Mouse (Mus musculus): ENCODE measurements around the gene Prickle2.

Prickle2 gene

DNA sequence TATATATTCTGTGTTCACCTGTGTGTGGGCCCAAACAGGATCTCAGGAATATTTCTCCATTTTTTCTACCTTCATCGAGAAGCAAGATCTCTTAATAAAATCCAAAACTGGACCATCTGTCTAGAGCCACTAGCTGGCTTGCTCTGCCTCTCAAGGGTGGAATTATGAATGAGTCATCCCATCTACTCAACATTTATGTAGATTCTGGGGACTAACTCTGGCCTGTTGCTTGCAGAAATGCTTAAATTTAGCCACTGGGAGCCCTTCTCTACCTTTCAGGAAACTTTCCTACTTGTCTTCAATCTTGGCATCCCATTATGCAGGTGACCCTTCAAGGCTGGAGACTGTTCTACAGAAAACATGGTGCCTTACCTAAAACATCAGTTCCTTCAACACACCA, 194.0 kb downstream of the Prickle2 start:
- DNase-seq (ENCODE audit: low read depth), result no peak

DNA sequence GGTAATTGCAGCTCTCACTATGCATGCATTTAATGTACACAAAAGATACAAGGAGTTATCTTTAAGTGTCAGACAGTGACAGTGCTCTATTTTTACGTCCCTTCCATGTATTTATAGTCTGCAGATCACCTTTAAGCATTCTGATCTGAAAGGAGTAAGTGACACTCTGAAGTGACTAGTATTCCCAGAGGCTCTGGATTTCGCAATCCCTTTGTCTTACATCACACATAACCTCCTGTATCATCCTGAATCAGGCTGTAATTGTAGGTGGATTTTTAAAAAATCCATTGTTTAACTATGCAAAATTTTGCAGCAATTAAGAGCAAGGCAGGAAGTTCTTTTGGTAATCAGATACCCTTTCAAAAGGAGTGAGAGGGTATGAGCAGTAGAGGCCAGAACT, 196.2 kb downstream of the Prickle2 start:
- DNase-seq (ENCODE audit: low read depth), result no peak

DNA sequence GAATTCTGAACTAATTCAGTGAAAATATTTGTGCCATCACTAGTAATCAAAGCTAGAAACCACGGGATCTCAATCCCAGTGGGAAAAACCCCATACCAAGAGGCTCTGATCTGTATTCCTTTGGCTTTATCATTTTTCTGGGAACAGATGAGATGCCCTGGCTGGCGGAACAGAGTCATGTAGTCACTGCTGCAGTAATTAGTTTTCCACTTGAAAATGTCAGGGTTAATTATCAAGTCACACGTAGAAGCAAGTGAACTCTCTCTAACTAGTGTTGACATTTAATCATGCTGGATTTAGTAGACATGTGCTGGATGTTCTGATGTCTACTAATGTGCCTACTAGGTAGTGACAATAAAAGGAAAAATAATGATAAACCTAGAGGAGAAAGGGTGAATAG, 199.7 kb downstream of the Prickle2 start:
- DNase-seq (ENCODE audit: low read depth), result no peak

DNA sequence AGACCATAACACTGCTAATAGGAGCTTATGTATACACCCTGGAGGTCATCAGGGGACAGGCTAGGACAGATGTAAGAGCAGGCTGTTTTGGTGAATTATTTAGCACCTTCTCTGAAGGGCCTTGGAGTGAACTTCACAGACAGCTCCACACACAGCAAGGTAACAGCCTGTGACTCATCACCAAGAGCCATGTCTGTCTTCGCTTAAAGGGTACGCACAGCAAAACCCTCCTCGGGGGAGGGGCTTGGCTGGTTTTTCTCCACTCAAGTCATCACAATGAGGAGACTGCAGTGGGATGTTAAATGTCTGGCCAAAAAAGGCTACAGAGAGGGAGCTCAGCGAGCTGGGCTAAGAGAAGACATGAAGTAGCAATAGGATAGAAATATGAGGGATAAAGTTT, 206.5 kb downstream of the Prickle2 start:
- DNase-seq (ENCODE audit: low read depth), result no peak

DNA sequence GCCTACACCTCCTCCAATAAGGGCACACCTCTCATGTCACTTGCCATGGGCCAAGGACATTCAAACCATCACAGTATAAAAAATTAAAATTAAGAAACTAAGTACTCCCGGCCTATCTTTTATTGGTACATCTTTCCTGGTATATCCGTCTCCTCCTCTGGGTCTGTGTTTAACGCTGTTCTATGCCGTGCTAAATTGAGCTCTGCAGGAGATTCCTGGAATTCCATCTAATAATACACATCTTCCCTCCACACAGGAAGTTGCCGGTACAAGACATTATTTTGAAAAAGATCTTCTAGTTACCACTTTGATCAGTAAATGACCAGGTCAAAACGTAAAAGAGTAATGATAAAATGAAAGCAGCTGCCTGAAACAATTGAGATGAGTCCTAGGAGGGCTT, 207.4 kb downstream of the Prickle2 start:
- DNase-seq (ENCODE audit: low read depth), result no peak

DNA sequence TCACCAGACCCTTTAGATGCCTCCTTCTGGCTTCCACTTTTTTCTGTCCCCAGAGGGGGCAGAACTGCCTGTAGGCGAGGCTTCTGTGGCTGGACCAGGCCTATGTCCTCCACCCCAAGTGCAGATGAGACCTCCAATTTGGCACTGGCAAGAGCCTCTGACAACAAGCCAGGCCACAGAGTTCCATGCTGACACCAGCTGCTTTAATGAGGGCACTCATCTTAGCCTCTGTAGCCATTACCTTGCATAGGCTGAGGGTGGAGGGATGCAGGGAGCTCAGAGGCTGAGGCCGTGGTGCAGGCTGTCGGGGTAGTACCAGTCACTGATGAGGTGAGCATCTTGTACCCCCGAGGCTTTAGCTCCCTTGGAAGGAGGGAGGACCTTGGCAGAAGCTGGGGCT, 208.7 kb downstream of the Prickle2 start:
- DNase-seq (ENCODE audit: low read depth), result no peak

DNA sequence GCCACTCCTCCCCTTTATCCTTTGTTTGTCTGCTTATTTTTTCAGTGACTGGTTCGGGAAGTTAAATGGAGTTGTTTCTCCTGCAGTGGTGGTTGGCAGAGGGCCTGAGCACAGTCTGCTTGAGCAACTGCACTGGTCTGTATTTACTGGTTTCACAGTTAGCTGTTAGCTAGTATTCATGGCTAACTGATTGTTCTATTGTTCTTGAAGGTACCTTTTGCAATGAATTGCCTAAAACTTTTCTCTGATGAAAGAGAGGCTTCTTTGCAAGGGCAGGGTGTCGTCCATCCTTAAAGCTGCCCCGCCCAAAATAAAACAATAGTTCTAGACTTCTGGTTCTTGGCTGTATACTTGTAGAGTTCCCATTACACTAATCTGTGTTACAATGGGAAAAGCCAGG, 210.5 kb downstream of the Prickle2 start:
- DNase-seq (ENCODE audit: low read depth), result no peak

DNA sequence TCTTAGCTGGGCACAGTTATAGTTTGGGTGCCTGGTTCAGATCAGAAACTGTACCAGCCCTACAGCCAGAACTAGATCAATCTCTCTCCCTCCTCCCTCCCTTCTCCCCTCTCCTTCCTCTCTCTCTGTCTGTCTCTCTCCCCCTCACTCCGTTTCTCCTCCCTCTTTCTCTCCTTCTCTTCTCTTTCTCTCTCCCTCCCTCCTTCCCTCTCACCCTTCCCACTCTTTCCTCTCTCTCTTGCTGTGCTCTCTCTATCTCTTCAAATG, 224.3 kb downstream of the Prickle2 start:
- DNase-seq (ENCODE audit: low read depth), result no peak

DNA sequence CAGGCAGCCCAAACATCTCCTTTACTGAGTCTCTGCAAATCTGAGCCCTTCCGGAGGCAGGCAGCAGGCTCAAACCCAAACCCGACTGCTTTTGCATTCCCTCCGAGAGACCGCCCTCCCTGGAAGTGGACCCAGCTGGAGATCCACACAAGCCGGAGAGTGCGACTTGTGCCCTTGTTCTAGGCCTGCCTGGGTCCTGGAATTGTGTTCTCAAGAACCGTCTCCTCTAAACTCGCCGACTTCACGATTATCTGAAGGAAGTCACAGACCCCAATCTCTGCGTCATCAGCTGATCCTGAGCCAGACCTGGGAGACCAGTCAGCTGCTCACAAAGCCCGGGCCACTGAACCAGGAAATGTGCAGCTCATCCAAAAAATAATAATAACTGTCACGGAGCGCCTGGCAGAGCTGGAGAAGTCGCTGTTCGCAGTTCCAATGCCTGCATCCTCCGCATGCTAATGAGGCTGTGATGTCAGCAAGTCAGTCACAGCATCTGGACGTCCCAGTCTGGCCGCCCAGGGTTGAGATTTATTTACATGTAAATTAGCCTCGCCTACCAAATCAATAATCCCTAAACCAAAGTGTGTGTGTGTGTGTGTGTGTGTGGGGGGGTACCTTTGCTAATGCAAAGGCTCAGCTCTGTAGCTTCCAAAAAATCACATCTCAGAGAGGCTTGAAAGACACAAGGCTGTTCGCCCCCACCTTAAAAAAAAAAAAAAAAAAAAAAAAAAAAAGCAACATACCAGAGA, 224.8 kb downstream of the Prickle2 start:
- DNase-seq (ENCODE audit: low read depth), result no peak

DNA sequence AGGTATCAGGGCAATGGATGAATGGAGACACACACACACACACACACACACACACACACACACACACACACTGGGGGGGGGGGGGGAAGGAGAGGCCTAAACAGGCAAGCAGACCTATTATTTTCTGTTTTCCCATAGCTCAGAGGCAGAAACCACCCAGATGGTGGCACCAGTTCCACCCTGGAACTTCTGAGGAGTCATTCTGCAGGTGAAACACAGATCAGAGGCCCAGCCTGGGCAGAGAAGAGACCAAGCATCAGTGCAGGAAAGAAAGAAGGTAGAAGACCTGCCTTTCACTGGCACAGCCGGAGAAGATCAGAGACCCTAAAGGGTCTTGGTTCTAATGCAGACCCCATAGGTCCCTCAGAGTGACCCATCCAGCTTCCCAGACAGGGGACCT, 227.3 kb downstream of the Prickle2 start:
- DNase-seq (ENCODE audit: low read depth), result no peak

DNA sequence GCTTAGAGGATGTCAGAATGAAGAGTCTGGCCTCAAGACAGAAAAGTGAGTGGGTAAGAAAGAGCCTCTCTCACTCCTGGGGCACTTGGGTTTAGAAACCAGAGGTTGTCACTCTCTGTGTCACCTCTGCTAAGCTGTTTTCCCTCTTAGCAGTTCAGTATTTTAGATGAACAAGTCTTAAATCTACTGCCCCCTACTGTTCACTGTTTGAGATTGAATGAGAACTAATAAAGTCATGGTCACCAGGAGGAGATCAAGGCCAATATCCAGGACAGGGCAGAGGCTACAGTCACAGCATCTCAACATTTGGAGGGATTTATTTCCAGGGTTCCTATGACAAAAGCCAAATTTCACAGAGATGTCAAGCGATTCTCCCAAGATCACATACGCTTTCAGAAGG, 228.3 kb downstream of the Prickle2 start:
- no peak for DNase-seq (ENCODE audit: low read depth)

DNA sequence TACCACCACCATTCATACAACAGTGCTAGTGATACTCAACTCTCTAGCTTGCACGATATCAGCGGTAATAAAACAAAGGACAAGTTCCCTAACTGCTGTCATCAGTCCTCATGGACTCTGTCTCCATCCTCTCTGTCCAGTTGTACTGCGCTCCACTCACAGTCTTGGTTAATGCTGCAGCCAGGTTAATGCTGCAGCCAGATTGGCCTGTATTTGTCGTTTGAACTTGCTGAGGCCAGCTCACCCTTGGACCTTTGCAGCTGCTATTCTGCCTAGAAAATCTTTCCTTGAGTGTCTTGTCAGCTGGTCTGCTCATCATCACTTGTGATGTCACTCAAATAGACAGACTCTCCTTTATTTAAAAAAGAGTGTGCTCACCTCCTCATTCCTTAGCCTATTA, 236.5 kb downstream of the Prickle2 start:
- DNase-seq (ENCODE audit: low read depth), result no peak

DNA sequence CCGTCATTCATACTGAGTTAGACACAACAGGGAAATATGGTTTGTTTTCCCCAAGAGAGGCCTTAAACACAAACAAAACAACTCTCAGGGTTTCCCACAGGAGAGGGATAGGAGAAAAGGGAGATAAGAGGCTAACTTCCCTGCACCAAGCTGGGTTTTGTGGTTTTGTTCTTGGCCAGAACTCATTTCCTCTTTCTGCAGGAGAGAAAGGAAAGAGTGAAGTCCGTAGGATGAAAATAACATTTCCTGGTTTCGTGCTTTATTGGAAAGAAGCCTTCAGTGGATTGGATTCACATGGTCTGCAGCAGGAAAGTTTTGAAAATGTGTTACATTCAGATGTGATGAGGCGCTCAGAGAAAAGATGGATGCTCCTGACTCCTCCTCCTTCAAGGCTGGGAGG, 237.1 kb downstream of the Prickle2 start:
- DNase-seq (ENCODE audit: low read depth), result no peak

DNA sequence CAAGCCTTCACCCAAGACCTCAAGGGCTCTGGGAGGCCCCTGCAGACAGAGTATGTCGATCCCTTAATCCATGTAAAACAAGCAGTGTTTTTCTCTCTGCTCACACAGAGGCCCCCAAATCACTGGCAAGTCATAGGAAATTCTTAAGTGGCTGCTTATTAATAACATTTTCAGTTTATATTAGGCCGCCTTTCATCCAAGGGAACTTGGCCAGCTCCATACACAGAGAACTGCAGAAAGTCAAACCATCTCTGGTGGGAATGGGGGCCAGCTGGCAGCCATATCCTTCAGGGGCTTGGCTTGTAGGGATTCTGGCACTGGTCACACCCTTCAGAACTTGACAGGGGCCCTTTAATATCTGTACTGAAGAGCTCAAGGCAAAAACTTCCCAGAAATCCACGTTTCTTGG, 237.6 kb downstream of the Prickle2 start:
- no peak for DNase-seq (ENCODE audit: low read depth)

DNA sequence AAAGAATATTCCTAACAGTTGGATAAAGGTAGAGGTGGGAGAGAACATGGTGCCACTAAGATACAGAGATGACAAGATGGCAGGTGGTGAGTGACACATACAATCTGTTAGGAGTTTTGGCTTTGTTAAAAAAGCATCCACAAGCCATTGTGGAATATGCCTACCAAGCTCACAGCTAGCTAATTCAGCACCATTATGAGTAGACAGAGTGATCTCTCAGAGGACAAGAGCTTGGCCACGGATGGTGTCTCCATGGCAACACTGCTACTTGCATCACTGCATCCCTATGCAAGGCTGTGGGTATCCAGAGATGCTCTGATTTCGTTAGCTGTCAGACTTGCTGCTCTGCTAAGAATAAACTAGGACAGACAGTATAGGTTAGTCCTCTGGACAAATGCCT, 238.6 kb downstream of the Prickle2 start:
- DNase-seq (ENCODE audit: low read depth), result no peak

DNA sequence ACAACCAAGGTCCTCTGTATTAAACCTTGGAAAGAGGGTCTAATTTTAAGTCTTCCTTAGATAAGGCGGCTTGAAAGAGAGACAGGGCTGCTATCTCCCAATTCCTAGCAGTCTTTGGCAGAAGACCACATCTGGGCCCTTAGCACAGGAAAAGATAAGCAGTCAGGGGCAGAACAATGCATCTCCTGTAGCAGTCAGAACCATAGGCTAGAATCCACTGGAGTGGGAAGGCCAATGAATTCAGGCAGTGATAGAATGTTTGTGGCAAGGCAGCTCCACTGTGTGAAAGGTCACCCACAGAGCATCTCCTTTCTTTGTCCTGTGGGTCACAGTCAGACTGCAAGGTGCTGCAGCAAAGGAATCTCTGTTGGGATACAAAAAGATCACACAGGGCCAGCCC, 240.3 kb downstream of the Prickle2 start:
- DNase-seq (ENCODE audit: low read depth), result no peak

DNA sequence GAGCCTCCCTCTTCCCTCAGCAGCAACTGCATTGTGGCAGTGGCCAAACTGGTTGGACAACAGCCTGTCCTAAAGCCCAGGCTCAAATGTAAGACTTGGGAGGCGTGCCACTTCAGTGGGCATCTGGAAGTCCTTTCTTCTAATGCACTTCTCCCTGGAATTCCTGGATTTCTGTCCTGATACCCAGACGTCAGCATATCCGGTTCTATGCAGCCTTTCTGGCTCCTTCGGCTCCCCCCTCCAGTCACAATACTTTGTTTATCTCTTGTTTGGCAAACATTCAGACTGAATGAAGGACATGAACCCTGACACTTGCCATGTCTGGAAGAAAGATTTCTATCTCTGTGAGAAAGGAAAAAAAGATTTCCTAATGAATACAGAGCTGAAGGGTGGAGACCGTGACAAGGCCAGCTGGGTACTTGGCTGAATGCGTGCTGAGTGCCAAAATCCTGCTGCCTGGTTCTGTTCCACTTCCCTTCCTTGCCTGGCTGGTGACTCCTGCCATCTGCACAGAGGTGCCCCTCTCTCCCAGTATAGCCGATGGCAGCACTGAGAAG, 241.1 kb downstream of the Prickle2 start:
- no peak for DNase-seq (ENCODE audit: low read depth)

DNA sequence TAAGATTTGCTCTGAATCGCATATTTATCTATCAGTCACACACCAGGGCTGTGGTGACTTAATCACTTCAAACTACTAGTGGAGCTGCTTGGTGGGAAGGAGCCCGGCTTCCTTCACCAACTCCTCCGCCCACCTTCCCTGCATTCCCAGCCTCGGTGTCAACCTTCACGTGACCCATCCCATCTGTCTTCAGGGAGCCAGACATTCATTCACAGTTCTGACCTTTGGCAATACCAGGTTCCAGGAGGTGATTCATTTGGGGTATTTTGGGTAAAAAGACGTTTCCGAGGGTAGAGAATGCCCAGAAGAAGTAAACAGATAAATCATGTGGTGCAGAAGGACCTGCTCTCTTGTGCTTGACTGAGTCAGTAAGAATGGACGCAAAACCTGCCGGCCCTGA, 242.2 kb downstream of the Prickle2 start:
- DNase-seq (ENCODE audit: low read depth), result no peak

DNA sequence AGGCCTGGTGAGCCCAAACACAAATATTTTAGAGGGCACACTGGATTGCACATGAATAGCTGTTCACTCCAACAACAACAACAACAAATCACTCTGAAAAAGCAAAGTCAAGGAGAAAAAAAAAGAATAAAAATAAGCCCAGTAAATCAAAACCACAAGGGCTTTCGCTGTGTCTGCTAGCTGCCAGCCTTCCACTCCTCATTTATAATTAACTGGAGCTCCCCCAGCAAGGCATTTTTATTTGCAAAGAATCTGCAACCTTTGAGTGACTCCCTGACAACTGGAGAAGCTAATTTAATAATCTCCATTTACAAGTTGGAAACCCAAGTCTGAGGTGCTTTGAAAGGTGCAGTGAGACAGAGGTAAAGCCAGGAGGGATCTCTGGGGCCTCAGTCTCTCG, 245.2 kb downstream of the Prickle2 start:
- DNase-seq (ENCODE audit: low read depth), result no peak

DNA sequence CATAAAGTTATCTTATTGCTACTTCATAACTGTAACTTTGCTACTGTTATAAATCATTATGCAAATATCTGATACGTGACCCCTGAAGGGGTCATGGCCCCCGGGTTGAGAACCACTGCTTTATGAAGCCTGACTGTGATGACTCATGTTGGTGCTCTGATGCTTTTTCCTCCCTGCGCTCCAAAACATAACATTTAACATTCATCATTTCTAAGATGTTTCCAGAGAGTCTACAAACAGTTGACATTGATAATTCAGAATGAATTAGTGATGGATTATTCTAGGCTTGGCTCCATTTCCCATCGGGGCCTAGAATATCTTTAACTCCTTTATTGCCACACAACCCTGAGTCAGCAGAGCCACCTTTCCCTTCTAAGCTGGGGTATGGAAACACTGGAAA, 247.9 kb downstream of the Prickle2 start:
- no peak for DNase-seq (ENCODE audit: low read depth)

DNA sequence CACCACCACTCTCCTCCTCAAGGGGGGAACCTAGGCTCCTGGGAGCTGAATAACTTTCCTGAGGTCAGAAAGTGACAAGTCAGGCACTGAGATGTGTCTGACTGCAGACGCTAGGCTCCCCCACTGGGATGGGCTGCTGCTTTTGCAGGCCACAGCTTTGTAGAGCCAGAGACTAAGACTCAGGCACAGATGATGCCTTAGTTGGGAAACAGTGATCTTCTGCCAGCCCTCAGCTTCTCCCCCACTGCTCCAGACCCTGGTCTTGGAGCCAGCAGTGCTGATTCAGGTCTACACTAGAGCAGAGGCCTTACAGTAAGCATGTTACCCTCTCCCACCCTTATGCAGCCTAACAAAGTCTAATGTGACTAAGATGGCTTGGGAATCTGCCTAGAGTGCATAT, 254.5 kb downstream of the Prickle2 start:
- no peak for DNase-seq (ENCODE audit: low read depth)

DNA sequence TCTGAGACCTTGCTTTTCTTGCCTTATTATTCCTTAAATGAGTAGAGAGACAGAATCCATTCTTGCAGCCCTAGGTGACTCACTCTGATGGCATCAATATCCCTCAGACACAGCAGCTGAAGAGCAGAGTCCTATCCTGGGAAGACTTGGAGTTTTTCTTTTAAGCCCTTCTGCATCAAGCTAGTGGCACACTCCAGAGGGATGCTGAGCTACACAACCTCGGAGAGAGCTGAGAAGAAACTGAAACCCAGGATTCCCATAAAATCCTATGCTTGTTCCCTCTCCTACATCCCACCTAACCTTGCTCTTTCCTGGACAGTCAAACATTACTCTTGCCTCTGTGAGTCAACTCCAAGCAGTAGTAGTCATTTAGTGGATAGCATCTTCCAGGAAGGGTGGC, 256.0 kb downstream of the Prickle2 start:
- no peak for DNase-seq (ENCODE audit: low read depth)

DNA sequence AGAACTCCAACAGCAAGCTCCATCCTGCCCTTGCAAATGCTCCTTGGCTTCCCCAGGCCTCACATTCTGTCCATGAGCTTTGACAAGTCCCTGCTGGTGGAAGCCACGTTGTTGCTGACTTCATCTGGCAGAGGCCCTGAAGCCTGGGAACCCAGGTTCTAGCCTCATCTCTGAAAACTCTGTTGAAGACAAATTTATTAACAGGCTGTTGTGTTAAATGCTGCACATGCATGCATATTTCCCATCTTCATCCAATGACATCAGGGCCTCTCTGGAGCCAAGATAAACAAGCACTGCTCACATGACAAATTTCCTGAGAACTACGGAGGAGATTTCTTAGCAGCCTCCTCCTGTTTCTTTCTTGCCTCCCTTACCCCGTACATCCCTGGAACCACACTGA, 259.3 kb downstream of the Prickle2 start:
- DNase-seq (ENCODE audit: low read depth), result no peak

DNA sequence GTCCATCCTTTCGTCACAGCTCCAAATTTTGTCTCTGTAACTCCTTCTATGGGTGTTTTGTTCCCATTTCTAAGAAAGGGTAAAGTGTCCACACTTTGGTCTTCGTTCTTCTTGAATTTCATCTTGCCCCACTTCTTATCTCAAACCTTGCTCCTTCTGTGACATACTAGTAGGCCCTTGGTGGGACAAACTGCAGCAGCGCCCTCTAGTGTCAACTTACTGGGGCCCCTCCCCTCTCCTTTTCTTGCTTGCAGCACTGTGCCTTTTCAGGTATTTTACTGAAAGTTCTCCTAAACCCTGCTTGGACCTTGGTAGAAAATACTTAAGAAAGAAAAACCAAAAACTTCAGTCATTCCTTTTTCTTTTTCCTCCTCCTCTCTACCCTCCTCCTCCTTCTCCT, 264.8 kb downstream of the Prickle2 start:
- peak; percentile 1 for DNase-seq (ENCODE audit: low read depth)

DNA sequence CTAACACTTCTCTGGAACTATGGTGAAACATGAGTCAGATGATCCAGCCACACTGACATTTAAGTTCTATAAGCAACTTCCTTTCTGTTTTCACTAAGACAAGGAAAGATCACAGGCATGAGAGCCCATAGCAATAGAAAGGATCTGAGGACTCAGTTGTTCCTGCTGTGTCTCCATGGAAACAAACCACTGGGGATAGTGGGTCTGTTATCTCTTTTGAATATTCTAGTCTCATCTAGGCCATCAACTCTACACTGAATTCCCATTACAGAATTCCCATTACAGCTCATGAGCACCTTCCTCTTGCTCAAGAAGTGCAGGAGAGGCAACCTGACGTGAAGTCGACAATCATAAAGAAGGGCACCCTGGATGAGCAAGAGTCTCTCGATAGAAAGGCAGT, 265.7 kb downstream of the Prickle2 start:
- DNase-seq (ENCODE audit: low read depth), result no peak
